Mouse (Mus musculus): ENCODE data around the gene Eif4b.

DNA sequence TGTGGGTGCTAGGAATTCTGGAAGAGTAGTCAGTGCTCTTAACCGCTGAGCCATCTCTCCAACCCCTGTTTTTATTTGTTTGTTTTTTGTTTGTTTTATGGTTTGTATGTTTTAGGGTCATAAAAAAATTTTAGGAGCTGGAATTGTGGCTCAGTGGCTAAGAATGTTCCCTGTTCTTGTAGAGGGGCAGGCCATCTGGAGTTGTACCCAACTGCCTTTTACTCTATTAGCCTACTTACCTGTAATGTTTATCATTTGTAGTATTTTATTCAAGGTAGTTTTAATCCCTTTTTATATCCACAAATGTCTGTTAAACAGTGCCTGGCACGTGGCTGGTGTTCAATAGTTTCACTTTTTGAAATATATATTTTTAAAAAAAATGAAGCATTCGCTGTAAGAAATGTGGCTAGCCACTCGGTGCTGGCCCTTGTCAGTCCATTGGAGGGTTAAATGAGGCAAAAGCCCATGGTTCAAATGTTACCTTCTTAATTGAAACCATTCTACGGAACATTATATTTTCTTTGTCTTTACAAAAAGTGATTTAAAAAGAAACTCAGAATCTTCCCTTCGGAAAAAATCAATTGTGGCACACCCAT lies 512 bp upstream of the Eif4b start:
- TF ChIP-seq CTCF (IDR thresholded peaks at IDR 0.05) (no peak), EP300 (IDR thresholded peaks at IDR 0.05) (no peak)

All from lung, postnatal 0 days (tissue).